Mouse (Mus musculus) olfactory bulb, adult 2 months (tissue): ENCODE measurements at regions not wholly inside any gene's neighbourhood (a gene's known extent, or its start where the extent isn't known, plus 50 kb on each side); places are given as distances from the start of the nearest gene placed in this dataset.

ENCODE experiments used
- CTCF ChIP-seq: fragments of 200-500 bp; IDR thresholded peaks from 2 replicates; pipeline ENCODE4 v1.5.1; 2012; ENCODE audit warnings: low read depth, mild to moderate bottlenecking, low read length, moderate library complexity; ENCODE audit not compliant: insufficient read depth
- POLR2A ChIP-seq: fragments of 200-500 bp; IDR thresholded peaks from 2 replicates; pipeline ENCODE4 v1.6.1; 2012; ENCODE audit warnings: mild to moderate bottlenecking, low read depth, low read length, moderate library complexity; ENCODE audit not compliant: insufficient read depth

DNA sequence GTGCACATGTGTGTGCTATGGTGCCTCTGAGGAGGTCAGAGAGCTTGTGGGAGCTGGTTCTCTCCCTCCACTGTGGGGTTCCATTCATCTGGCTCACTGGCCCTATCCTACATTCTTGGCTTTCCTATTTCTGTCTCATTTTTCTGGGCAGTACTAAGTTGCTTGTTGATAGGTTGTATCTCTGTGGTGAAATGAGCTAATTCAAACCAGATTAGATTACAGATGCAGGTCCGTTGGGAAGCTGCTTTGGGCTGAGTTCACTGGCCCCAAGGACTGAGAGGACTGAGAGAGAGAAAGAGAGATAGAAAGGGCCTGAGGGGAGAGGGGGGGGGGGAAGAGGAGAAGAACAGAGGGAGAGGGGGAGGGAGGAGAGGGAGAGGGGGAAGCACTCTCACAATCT lies 83.5 kb downstream of the Rpl14 start:
- TF ChIP-seq CTCF, result no peak
- TF ChIP-seq POLR2A, result no peak
